Mouse (Mus musculus): ENCODE measurements around the gene Fbxl4. TPM values are rescaled to one million over a fixed set of nuclear protein-coding genes. Genes with fewer than 3 reads are reported as not detected.

The Fbxl4 gene
- polyA plus RNA-seq, 1 experiment from 2014 or later, result 18.8 TPM

GRCm38 (mm10) chr4:22392777-22393473, 35.6 kb downstream of the Fbxl4 start:
- Histone ChIP-seq H3K4me3 (replicated peaks) (no peak overlapping the region), H3K4me2 (no peak overlapping the region), H3K36me3 (no peaks in the 10 kb centered on the region; the same call in 1 of the 2 replicates), H3K27me3 (replicated peaks) (no peaks in the 10 kb centered on the region), H3K9ac (replicated peaks) (no peak overlapping the region), H3K9me3 (replicated peaks) (no peaks in the 10 kb centered on the region), H3K4me1 (no peaks in the 10 kb centered on the region), H3K27ac (replicated peaks) (no peak overlapping the region)
- 65% methylated on average over 13 of the region's 13 CpGs for WGBS
- ATAC-seq (ENCODE audit: low FRiP score), result no peak

- no peaks in the 10 kb centered on the region for H3K27me3 ChIP-seq (replicated peaks)
- H3K36me3 ChIP-seq, result peaks cover 8% of the 10 kb centered on the region
- no peak for ATAC-seq (ENCODE audit: low FRiP score)
- no peak overlapping the region for H3K4me3 ChIP-seq (replicated peaks)
- no peaks in the 10 kb centered on the region for H3K4me1 ChIP-seq
- 90% methylated on average over 2 of the region's 2 CpGs for WGBS
- H3K9me3 ChIP-seq (replicated peaks), result no peaks in the 10 kb centered on the region
- H3K27ac ChIP-seq (replicated peaks), result no peak overlapping the region
- no peak overlapping the region for H3K9ac ChIP-seq (replicated peaks)
- no peak overlapping the region for H3K4me2 ChIP-seq
Measured at GRCm38 (mm10) chr4:22395404-22395803, 38.1 kb downstream of the Fbxl4 start.

GRCm38 (mm10) chr4:22396484-22397000, 39.2 kb downstream of the Fbxl4 start:
- Histone ChIP-seq H3K36me3 (peaks cover 8% of the 10 kb centered on the region), H3K27ac (replicated peaks) (no peak overlapping the region), H3K27me3 (replicated peaks) (no peaks in the 10 kb centered on the region), H3K9me3 (replicated peaks) (no peaks in the 10 kb centered on the region), H3K4me2 (no peak overlapping the region), H3K4me3 (replicated peaks) (no peak overlapping the region), H3K9ac (replicated peaks) (no peak overlapping the region), H3K4me1 (no peaks in the 10 kb centered on the region)
- no peak for ATAC-seq (ENCODE audit: low FRiP score)
- WGBS, result 97% methylated on average over 1 of the region's 1 CpGs

- H3K4me1 ChIP-seq, result no peaks in the 10 kb centered on the region
- no peak overlapping the region for H3K4me3 ChIP-seq (replicated peaks)
- no peaks in the 10 kb centered on the region for H3K9me3 ChIP-seq (replicated peaks)
- ATAC-seq (ENCODE audit: low FRiP score), result no peak
- no peak overlapping the region for H3K27ac ChIP-seq (replicated peaks)
- H3K4me2 ChIP-seq, result no peak overlapping the region
- 95% methylated on average over 5 of the region's 5 CpGs for WGBS
- H3K9ac ChIP-seq (replicated peaks), result no peak overlapping the region
- no peaks in the 10 kb centered on the region for H3K27me3 ChIP-seq (replicated peaks)
- peaks cover 8% of the 10 kb centered on the region for H3K36me3 ChIP-seq
Measured at GRCm38 (mm10) chr4:22397003-22397402, 39.7 kb downstream of the Fbxl4 start.

- Histone ChIP-seq H3K27me3 (replicated peaks) (no peaks in the 10 kb centered on the region), H3K9me3 (replicated peaks) (no peaks in the 10 kb centered on the region), H3K27ac (replicated peaks) (no peak overlapping the region), H3K9ac (replicated peaks) (no peak overlapping the region), H3K4me3 (replicated peaks) (no peak overlapping the region), H3K4me2 (no peak overlapping the region), H3K36me3 (peaks cover 11% of the 10 kb centered on the region), H3K4me1 (no peaks in the 10 kb centered on the region)
- 94% methylated on average over 3 of the region's 3 CpGs for WGBS
- no peak for ATAC-seq (ENCODE audit: low FRiP score)
Measured at GRCm38 (mm10) chr4:22402032-22402431, 44.7 kb downstream of the Fbxl4 start.

- Histone ChIP-seq H3K27ac (replicated peaks) (no peak overlapping the region), H3K27me3 (replicated peaks) (no peaks in the 10 kb centered on the region), H3K9ac (replicated peaks) (no peak overlapping the region), H3K36me3 (peaks cover 11% of the 10 kb centered on the region), H3K4me2 (no peak overlapping the region), H3K4me3 (replicated peaks) (no peak overlapping the region), H3K4me1 (no peaks in the 10 kb centered on the region), H3K9me3 (replicated peaks) (no peaks in the 10 kb centered on the region)
- 93% methylated on average over 10 of the region's 10 CpGs for WGBS
- ATAC-seq (ENCODE audit: low FRiP score), result no peak
Measured at GRCm38 (mm10) chr4:22402930-22403329, 45.6 kb downstream of the Fbxl4 start.

GRCm38 (mm10) chr4:22420627-22421026, 63.3 kb downstream of the Fbxl4 start:
- H3K4me3 ChIP-seq (replicated peaks), result no peak overlapping the region
- ATAC-seq (ENCODE audit: low FRiP score), result no peak
- WGBS, result 70% methylated on average over 2 of the region's 2 CpGs
- H3K4me2 ChIP-seq, result no peak overlapping the region
- H3K9ac ChIP-seq (replicated peaks), result no peak overlapping the region
- H3K36me3 ChIP-seq, result peaks cover 3% of the 10 kb centered on the region; the same call in 1 of the 2 replicates
- no peak overlapping the region for H3K27ac ChIP-seq (replicated peaks)
- H3K27me3 ChIP-seq (replicated peaks), result no peaks in the 10 kb centered on the region
- no peaks in the 10 kb centered on the region for H3K9me3 ChIP-seq (replicated peaks)
- H3K4me1 ChIP-seq, result no peaks in the 10 kb centered on the region

- no peak overlapping the region for H3K4me3 ChIP-seq (replicated peaks)
- H3K4me2 ChIP-seq, result no peak overlapping the region
- H3K27me3 ChIP-seq (replicated peaks), result no peaks in the 10 kb centered on the region
- H3K4me1 ChIP-seq, result no peaks in the 10 kb centered on the region
- H3K27ac ChIP-seq (replicated peaks), result no peak overlapping the region
- 46% methylated on average over 4 of the region's 4 CpGs for WGBS
- no peak for ATAC-seq (ENCODE audit: low FRiP score)
- peaks cover 3% of the 10 kb centered on the region; the same call in 1 of the 2 replicates for H3K36me3 ChIP-seq
- H3K9ac ChIP-seq (replicated peaks), result no peak overlapping the region
- H3K9me3 ChIP-seq (replicated peaks), result no peaks in the 10 kb centered on the region
Measured at GRCm38 (mm10) chr4:22422400-22422799, 65.1 kb downstream of the Fbxl4 start.

- Histone ChIP-seq H3K27me3 (replicated peaks) (no peaks in the 10 kb centered on the region), H3K27ac (replicated peaks) (no peak overlapping the region), H3K9me3 (replicated peaks) (no peaks in the 10 kb centered on the region), H3K4me2 (no peak overlapping the region), H3K9ac (replicated peaks) (no peak overlapping the region), H3K4me3 (replicated peaks) (no peak overlapping the region), H3K36me3 (peaks cover 10% of the 10 kb centered on the region; the same call in 1 of the 2 replicates), H3K4me1 (no peaks in the 10 kb centered on the region)
- WGBS, result 95% methylated on average over 3 of the region's 3 CpGs
- ATAC-seq (ENCODE audit: low FRiP score), result no peak
Measured at GRCm38 (mm10) chr4:22428150-22428549, 70.8 kb downstream of the Fbxl4 start.

GRCm38 (mm10) chr4:22469575-22469974, 112.2 kb downstream of the Fbxl4 start:
- Histone ChIP-seq H3K4me2 (no peak overlapping the region), H3K27me3 (replicated peaks) (no peaks in the 10 kb centered on the region), H3K9me3 (replicated peaks) (no peaks in the 10 kb centered on the region), H3K36me3 (no peaks in the 10 kb centered on the region), H3K27ac (replicated peaks) (no peak overlapping the region), H3K4me3 (replicated peaks) (no peak overlapping the region), H3K4me1 (no peaks in the 10 kb centered on the region), H3K9ac (replicated peaks) (no peak overlapping the region)
- no peak for ATAC-seq (ENCODE audit: low FRiP score)
- WGBS, result 79% methylated on average over 1 of the region's 1 CpGs

- H3K27me3 ChIP-seq (replicated peaks), result 0 out of 2 replicates have a peak, but pooled peaks cover 3% of the 10 kb centered on the region
- peak overlapping the region; percentile 33 for H3K9ac ChIP-seq (replicated peaks)
- H3K27ac ChIP-seq (replicated peaks), result peak overlapping the region; percentile 72
- under 1% methylated on average over 22 of the region's 23 CpGs for WGBS
- H3K9me3 ChIP-seq (replicated peaks), result no peaks in the 10 kb centered on the region
- H3K4me3 ChIP-seq (replicated peaks), result peak overlapping the region; percentile 43
- H3K4me2 ChIP-seq, result peak overlapping the region; percentile 73
- peak; percentile 81 for ATAC-seq (ENCODE audit: low FRiP score)
- H3K4me1 ChIP-seq, result peaks cover 40% of the 10 kb centered on the region
- no peaks in the 10 kb centered on the region for H3K36me3 ChIP-seq
Measured at GRCm38 (mm10) chr4:22476967-22477710, 119.8 kb downstream of the Fbxl4 start.
